Mouse (Mus musculus) regulatory T cell (primary cell): ENCODE measurements around the gene Trpm3.

Experiments used
- in situ Hi-C: fragments of 300-600 bp; cut with MboI, MseI; formaldehyde crosslinking; loops from one replicate; pipeline ENCODE4 v1.15.1; 2025; ENCODE audit warnings: high pct_unique_total_duplicates

Trpm3 gene

DNA sequence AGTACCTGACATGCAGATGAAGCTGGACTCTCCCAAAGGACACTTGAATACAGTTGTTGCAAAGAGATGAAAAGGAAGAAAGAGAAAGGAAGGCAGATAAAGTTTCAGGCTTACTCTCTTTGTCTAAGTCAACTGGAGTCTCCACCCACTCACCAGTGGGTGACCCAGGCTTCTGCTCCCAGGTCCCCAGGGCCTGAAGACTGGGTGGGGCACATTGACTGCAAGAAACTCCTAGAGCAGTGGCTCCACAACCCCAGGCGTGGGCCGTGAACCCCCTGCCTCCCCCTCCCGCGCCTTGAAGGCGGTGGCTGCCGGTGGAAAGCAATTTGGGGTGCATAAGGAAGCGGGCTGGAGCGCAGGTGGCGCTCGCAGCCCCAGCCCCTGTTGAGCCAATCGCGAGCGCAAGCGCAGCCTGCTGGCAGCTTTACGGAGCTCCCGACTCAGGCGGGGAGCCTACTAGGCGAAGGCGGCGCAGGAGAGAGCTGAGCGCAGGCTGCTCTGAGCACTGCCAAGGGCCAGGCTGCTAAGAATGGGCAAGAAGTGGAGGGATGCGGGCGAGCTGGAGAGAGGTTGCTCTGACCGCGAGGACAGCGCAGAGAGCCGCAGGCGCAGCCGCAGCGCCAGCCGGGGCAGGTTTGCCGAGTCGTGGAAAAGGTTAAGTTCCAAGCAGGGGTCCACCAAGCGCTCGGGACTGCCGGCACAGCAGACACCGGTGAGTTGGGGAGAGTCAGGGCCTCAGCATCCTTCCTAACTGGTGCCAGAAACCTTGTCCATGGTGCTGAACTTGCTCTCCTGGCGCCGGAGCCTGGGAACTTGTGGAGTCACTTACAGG, at the start of gene Trpm3:
TSS of gene Trpm3 (plus strand) at position 457 of the 832 bp plus-strand sequence.
- in situ Hi-C loops, result no loop called here

GRCm38 (mm10) chr19:22100582-22100981, 38.3 kb upstream of the Trpm3 start:
- in situ Hi-C loops, result loop anchor here (5.0 kb wide), 1 partner anchor 48 kb away; no protein-coding TSS in a partner anchor

- in situ Hi-C loops, result loop anchor here (5.0 kb wide), 1 partner anchor 52 kb away; no protein-coding TSS in a partner anchor
Observed at GRCm38 (mm10) chr19:22103865-22104264, 35.0 kb upstream of the Trpm3 start.

- in situ Hi-C loops, result loop anchor here (5.0 kb wide), 1 partner anchor 53 kb away; no protein-coding TSS in a partner anchor
Observed at GRCm38 (mm10) chr19:22104848-22105484, 33.9 kb upstream of the Trpm3 start.

GRCm38 (mm10) chr19:22105648-22106047, 33.2 kb upstream of the Trpm3 start:
- in situ Hi-C loops, result no loop called here

DNA sequence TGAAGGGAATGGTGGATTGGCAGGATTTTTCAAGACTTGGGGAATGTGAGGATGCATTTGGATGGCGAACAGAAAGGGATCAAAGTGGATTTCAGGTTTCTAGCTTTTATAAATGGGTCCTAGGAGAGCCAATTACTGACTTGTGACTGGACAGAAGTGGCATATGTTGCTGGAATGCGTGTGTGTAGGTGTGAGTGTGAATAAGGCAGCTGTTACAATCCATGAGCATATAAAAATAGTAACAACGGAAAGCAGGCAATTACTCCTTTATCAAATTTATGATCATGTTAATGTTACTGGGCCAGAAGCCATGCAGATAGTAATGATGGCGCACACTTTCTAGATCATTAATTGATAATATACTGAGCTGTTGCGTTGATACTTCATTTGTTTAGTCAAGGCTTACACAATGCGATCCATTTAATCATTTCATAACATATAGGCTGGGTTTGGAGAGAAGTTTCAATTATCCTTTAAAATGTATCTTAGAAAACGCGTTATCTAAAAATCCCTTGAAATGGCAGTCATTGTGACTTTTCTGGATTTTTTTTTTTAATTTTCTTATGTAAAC, 29.9 kb upstream of the Trpm3 start:
- in situ Hi-C loops, result no loop called here

GRCm38 (mm10) chr19:22120976-22121375, 17.9 kb upstream of the Trpm3 start:
- in situ Hi-C loops, result no loop called here

GRCm38 (mm10) chr19:22121631-22122030, 17.2 kb upstream of the Trpm3 start:
- in situ Hi-C loops, result no loop called here

- in situ Hi-C loops, result no loop called here
Observed at GRCm38 (mm10) chr19:22132626-22133025, 6.2 kb upstream of the Trpm3 start.

GRCm38 (mm10) chr19:22178549-22178948, 39.7 kb downstream of the Trpm3 start:
- in situ Hi-C loops, result no loop called here

DNA sequence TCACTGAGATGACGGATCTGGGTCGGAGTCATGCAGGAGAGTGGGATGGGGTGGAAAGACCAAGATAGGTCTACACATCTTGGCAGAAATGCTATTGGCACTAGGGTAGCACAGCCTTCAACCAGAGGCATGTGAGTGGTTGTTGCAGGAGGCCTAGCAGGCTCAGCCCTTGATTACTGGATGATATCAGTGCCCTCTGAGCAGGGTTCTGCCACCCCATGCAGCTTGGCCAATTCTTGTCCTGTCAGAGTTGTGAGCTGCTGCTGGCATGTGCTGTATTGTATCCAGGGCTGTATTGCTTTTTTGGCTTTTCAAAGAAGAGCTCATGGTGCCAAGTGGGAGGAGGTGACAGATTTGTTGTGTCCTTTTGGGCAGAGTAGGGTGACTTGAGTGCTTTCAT, 40.2 kb downstream of the Trpm3 start:
- in situ Hi-C loops, result no loop called here

- in situ Hi-C loops, result no loop called here
Observed at GRCm38 (mm10) chr19:22180136-22180535, 41.3 kb downstream of the Trpm3 start.

DNA sequence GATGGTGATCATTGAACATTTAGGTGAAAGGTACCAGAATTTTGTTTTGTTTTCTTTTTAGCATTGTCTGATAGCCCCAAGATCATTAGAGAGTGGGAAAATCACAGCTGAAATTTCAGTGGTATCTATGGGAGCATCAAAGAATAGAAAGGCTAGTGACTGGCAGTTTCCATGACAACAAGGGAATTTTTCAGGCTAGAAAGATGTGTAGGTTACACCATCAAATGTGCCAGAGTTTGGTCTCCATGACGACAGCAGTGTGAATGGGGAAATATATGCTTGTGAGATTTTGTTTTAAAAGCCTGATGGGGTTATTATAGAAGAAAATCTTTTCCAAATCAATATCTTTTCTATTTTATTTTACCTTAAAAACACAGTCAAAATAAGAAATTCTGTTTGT, 50.9 kb downstream of the Trpm3 start:
- in situ Hi-C loops, result no loop called here

DNA sequence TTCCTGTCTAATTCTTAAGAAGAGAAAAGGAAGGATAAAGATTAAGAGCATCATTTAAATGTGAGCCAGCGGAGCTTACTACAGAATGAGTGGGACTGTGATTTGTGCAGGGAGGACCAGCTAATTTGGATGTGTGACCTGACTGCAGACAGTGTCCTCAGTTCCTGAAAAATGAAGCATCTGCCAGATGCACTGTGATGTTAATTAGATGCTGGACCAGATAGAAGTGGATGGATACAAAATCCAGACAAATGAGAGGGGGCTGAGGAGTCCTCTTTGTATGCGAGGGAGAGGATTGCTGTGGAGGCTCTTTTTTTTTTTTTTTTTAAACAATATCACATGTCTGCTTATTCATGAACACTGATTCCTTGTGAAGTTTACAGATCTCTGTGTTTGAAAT, 83.7 kb downstream of the Trpm3 start:
- in situ Hi-C loops, result no loop called here

- in situ Hi-C loops, result no loop called here
Observed at GRCm38 (mm10) chr19:22234187-22234586, 95.3 kb downstream of the Trpm3 start.

DNA sequence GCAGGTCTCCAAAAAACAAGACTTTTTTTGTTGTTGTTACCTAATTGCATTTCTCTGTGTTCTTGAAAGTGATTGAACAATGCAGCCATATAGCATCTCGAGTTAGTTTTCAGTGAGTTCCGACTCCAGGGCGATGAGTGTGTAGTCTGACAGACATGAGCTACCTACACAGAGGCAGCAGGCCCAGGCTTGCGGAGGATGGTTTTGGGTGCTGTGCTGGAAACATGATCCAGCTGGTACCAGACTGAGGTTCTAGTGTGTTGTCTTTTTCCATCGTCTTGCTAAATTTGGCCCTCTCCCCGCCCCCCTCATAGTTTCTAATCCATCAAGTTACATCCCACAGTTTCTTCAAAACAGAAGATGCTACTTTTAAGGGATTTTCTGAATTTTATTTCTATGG, 110.2 kb downstream of the Trpm3 start:
- in situ Hi-C loops, result no loop called here

GRCm38 (mm10) chr19:22272916-22273315, 134.1 kb downstream of the Trpm3 start:
- in situ Hi-C loops, result no loop called here

GRCm38 (mm10) chr19:22284651-22285050, 145.8 kb downstream of the Trpm3 start:
- in situ Hi-C loops, result no loop called here

DNA sequence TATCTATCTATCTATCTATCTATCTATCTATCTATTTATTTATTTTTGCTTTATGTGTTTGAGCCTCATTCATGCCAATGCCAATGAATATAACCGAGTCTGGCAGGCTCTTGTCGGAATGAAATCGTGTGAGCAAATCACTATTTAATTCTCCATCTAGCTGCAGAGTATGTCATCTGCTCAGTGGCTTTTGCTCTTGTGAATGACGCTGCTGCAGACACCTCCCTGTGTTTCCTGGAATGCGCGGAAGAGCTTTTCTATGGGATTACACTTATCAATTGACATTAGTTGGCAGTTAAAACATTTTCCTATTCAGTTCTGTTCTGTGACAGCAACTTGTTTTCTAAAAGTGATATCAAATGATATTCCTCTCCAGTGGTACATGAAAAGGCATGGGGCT, 153.8 kb downstream of the Trpm3 start:
- in situ Hi-C loops, result no loop called here

DNA sequence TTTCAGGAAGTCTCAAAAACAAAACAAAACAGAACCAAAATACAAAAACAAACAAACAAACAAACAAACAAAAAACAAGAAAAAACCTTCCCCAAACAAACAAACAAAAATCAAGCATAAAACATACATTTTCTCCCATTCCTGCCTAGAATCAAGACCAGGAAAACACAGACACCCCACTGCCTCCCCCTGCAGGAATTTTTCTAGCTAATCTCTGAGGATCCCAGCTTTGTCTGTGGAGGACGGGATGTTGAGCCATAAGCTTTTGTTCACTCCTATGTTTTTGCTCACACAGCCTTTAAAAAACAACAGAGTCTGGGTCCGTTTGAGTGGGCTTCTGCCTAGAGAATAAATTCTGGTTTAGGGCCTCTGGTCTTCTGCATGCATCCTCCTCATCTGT, 162.1 kb downstream of the Trpm3 start:
- in situ Hi-C loops, result loop anchor here (25.0 kb wide), 1 partner anchor 739 kb away; no protein-coding TSS in a partner anchor

DNA sequence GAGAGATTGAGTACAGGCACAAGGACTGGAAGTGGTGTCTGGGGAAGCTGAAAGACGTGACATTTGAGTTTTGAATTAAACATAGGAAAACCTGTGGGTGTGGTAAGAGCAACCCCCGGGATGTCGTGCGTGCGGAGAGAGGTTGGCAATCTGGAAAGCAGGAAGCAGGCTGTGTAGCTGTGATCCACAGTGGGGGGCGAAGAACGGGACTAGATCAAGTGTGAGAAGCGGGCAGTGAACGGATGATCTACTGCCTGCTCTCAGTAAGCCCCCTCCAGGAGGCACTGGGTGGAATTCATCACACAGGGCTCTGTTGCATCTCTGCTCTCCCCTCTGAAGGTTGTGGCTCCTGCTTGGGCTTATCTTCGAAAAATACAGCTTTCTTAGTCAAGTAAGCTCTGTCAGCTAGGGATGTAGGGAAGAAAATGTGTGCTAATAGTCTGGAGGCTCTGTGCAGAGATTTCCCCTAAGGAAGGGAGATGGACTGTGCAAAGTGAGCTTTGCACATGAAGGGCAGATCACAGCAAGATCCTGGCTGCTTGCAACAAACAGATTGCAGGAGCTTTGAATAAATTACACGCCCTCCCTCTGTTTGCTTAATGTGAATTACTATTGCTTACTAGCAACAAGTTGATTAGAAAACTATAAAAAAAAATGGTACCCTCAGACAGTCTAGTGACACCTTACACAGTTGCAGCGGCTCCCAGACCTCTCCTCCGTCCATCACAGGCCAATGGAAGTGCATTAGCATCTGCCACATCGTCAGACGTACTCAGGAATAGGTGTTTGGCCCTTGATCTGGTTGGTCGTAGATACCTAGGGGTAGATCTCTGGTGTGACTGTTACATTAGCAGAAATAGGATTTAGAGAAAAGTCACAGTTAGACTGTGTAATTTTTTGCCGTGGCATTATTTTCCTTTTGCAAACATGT, 164.4 kb downstream of the Trpm3 start:
- in situ Hi-C loops, result loop anchor here (25.0 kb wide), 1 partner anchor 741 kb away; no protein-coding TSS in a partner anchor
